Mouse (Mus musculus) ovary, postnatal 14 days (tissue): Measurements from ENCODE around the gene Atp8a1.

ENCODE experiments used
- DNase-seq: peaks from one replicate; pipeline ENCODE4 v3.0.0; 2022; ENCODE audit warnings: low spot score

Gene Atp8a1

GRCm38 (mm10) chr5:67847253-67848165, at the start of gene Atp8a1:
Gene Atp8a1, minus strand, starts transcription at chr5:67847434.
- DNase-seq = peak; percentile 98

- no peak for DNase-seq
These were observed 37.4 kb upstream of the Atp8a1 start for GRCm38 (mm10) chr5:67884422-67885210.

GRCm38 (mm10) chr5:67883564-67884171, 36.4 kb upstream of the Atp8a1 start:
- DNase-seq = no peak

- DNase-seq = no peak
These were observed 24.2 kb upstream of the Atp8a1 start for GRCm38 (mm10) chr5:67871414-67871813.

- DNase-seq = no peak
These were observed 19.0 kb upstream of the Atp8a1 start for GRCm38 (mm10) chr5:67866221-67866620.

GRCm38 (mm10) chr5:67865670-67866069, 18.4 kb upstream of the Atp8a1 start:
- DNase-seq = no peak

- DNase-seq = no peak
These were observed 17.4 kb upstream of the Atp8a1 start for GRCm38 (mm10) chr5:67864508-67865060.

- no peak for DNase-seq
These were observed 16.7 kb upstream of the Atp8a1 start for GRCm38 (mm10) chr5:67863950-67864391.

- no peak for DNase-seq
These were observed 7.9 kb upstream of the Atp8a1 start for GRCm38 (mm10) chr5:67854963-67855606.

GRCm38 (mm10) chr5:67852860-67853259, 5.6 kb upstream of the Atp8a1 start:
- DNase-seq = no peak

GRCm38 (mm10) chr5:67849411-67849810, 2.2 kb upstream of the Atp8a1 start:
- no peak for DNase-seq

GRCm38 (mm10) chr5:67848511-67849014, 1.3 kb upstream of the Atp8a1 start:
- DNase-seq = no peak

- peak; percentile 14 for DNase-seq
These were observed 641 bp downstream of the Atp8a1 start for GRCm38 (mm10) chr5:67846361-67847224.

- no peak for DNase-seq
These were observed 2.0 kb downstream of the Atp8a1 start for GRCm38 (mm10) chr5:67845190-67845691.

- no peak for DNase-seq
These were observed 3.2 kb downstream of the Atp8a1 start for GRCm38 (mm10) chr5:67844070-67844469.

GRCm38 (mm10) chr5:67842306-67842705, 4.9 kb downstream of the Atp8a1 start:
- DNase-seq = no peak

GRCm38 (mm10) chr5:67833841-67834240, 13.4 kb downstream of the Atp8a1 start:
- no peak for DNase-seq

GRCm38 (mm10) chr5:67831293-67832147, 15.7 kb downstream of the Atp8a1 start:
- DNase-seq = no peak

- DNase-seq = no peak
These were observed 18.9 kb downstream of the Atp8a1 start for GRCm38 (mm10) chr5:67828356-67828755.
